Mouse (Mus musculus): ENCODE data around the gene Gm45717. TPM values are rescaled to one million over a fixed set of nuclear protein-coding genes. Genes with fewer than 3 reads are reported as not detected.

Gene Gm45717
- polyA plus RNA-seq, 1 experiment from 2014 or later, result not detected

- Histone ChIP-seq H3K4me2 (ENCODE audit: low read depth, low read length) (no peak overlapping the region), H3K27ac (ENCODE audit: low read depth) (no peak overlapping the region), H3K4me1 (ENCODE audit: insufficient read depth) (peaks cover 10% of the 10 kb centered on the region), H3K27me3 (ENCODE audit: insufficient read depth, low read length) (no peaks in the 10 kb centered on the region), H3K9ac (replicated peaks) (no peak overlapping the region), H3K36me3 (replicated peaks; ENCODE audit: insufficient read depth, low read length) (no peaks in the 10 kb centered on the region), H3K4me3 (ENCODE audit: low read depth, low read length) (no peak overlapping the region), H3K9me3 (ENCODE audit: low read length) (no peaks in the 10 kb centered on the region)
- no peak for TF ChIP-seq EP300 (IDR thresholded peaks at IDR 0.05; ENCODE audit: low read depth)
- no peak for TF ChIP-seq CTCF (IDR thresholded peaks at IDR 0.05; ENCODE audit: low read depth)
- 63% methylated on average over 5 of the region's 5 CpGs for WGBS (ENCODE audit: insufficient replicate concordance)
- ATAC-seq (no peak), DNase-seq (no peak)
These were observed 4.3 kb upstream of the Gm45717 start for GRCm38 (mm10) chr7:140960026-140960425.

- H3K4me3 ChIP-seq (ENCODE audit: low read depth, low read length), result no peak overlapping the region
- ATAC-seq (no peak), DNase-seq (peak; percentile 62)
- no peak overlapping the region for H3K9ac ChIP-seq (replicated peaks)
- H3K27ac ChIP-seq (ENCODE audit: low read depth), result no peak overlapping the region
- no peaks in the 10 kb centered on the region for H3K36me3 ChIP-seq (replicated peaks; ENCODE audit: insufficient read depth, low read length)
- peaks cover 13% of the 10 kb centered on the region for H3K4me1 ChIP-seq (ENCODE audit: insufficient read depth)
- TF ChIP-seq EP300 (IDR thresholded peaks at IDR 0.05; ENCODE audit: low read depth) (no peak), CTCF (IDR thresholded peaks at IDR 0.05; ENCODE audit: low read depth) (peak; percentile 69)
- no peak overlapping the region for H3K4me2 ChIP-seq (ENCODE audit: low read depth, low read length)
- 13% methylated on average over 9 of the region's 9 CpGs for WGBS (ENCODE audit: insufficient replicate concordance)
- H3K27me3 ChIP-seq (ENCODE audit: insufficient read depth, low read length), result no peaks in the 10 kb centered on the region
- no peaks in the 10 kb centered on the region for H3K9me3 ChIP-seq (ENCODE audit: low read length)
These were observed 3.6 kb upstream of the Gm45717 start for GRCm38 (mm10) chr7:140959181-140959901.

GRCm38 (mm10) chr7:140956556-140956869 is 776 bp upstream of the Gm45717 start:
- Histone ChIP-seq H3K9ac (replicated peaks) (0 out of 2 replicates have a peak overlapping the region, but pooled peaks have one; percentile 8), H3K27ac (ENCODE audit: low read depth) (peak overlapping the region; percentile 86), H3K9me3 (ENCODE audit: low read length) (no peaks in the 10 kb centered on the region), H3K4me3 (ENCODE audit: low read depth, low read length) (peak overlapping the region; percentile 66; the same call in 1 of the 2 replicates), H3K4me2 (ENCODE audit: low read depth, low read length) (peak overlapping the region; percentile 80), H3K36me3 (replicated peaks; ENCODE audit: insufficient read depth, low read length) (0 out of 2 replicates have a peak, but pooled peaks cover 4% of the 10 kb centered on the region), H3K27me3 (ENCODE audit: insufficient read depth, low read length) (no peaks in the 10 kb centered on the region), H3K4me1 (ENCODE audit: insufficient read depth) (peaks cover 27% of the 10 kb centered on the region)
- DNase-seq (peak; percentile 57), ATAC-seq (no peak; the same call in 1 of the 2 replicates)
- 37% methylated on average over 6 of the region's 6 CpGs for WGBS (ENCODE audit: insufficient replicate concordance)
- TF ChIP-seq EP300 (IDR thresholded peaks at IDR 0.05; ENCODE audit: low read depth), result peak; percentile 72
- TF ChIP-seq CTCF (IDR thresholded peaks at IDR 0.05; ENCODE audit: low read depth), result no peak

GRCm38 (mm10) chr7:140955342-140955741 is 395 bp downstream of the Gm45717 start:
- DNase-seq (peak; percentile 49), ATAC-seq (peak; percentile 29)
- peak overlapping the region; percentile 66 for H3K4me3 ChIP-seq (ENCODE audit: low read depth, low read length)
- no peaks in the 10 kb centered on the region for H3K27me3 ChIP-seq (ENCODE audit: insufficient read depth, low read length)
- peak overlapping the region; percentile 80 for H3K4me2 ChIP-seq (ENCODE audit: low read depth, low read length)
- TF ChIP-seq EP300 (IDR thresholded peaks at IDR 0.05; ENCODE audit: low read depth) (no peak), CTCF (IDR thresholded peaks at IDR 0.05; ENCODE audit: low read depth) (no peak)
- no peaks in the 10 kb centered on the region for H3K9me3 ChIP-seq (ENCODE audit: low read length)
- WGBS (ENCODE audit: insufficient replicate concordance), result 0% methylated on average over 17 of the region's 17 CpGs
- peak overlapping the region; percentile 72 for H3K9ac ChIP-seq (replicated peaks)
- H3K27ac ChIP-seq (ENCODE audit: low read depth), result peak overlapping the region; percentile 86
- H3K4me1 ChIP-seq (ENCODE audit: insufficient read depth), result peaks cover 34% of the 10 kb centered on the region
- H3K36me3 ChIP-seq (replicated peaks; ENCODE audit: insufficient read depth, low read length), result peaks cover 4% of the 10 kb centered on the region

DNA sequence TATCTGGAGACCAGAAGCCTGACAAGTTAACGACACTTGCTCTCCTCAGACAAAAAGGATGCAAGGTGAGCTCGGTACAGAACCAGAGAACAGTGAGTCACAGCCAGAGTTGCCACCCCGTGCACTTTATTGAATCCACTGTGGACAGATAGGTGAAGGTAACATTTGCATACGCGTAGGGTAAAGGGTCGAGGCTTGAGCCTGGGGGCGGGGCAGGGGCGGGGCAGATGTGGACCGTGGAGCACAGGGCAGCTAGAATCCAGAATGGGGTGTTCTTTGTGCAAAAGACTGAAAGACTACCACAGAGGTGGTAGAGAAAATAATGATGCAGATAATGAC is 1.0 kb downstream of the Gm45717 start:
- WGBS (ENCODE audit: insufficient replicate concordance), result 3% methylated on average over 9 of the region's 9 CpGs
- H3K4me2 ChIP-seq (ENCODE audit: low read depth, low read length), result peak overlapping the region; percentile 80
- peaks cover 34% of the 10 kb centered on the region for H3K4me1 ChIP-seq (ENCODE audit: insufficient read depth)
- H3K27ac ChIP-seq (ENCODE audit: low read depth), result peak overlapping the region; percentile 86
- peak; percentile 83 for DNase-seq
- no peaks in the 10 kb centered on the region for H3K9me3 ChIP-seq (ENCODE audit: low read length)
- TF ChIP-seq EP300 (IDR thresholded peaks at IDR 0.05; ENCODE audit: low read depth), result 0 out of 2 replicates have a peak, but pooled peaks have one; percentile 29
- no peak for TF ChIP-seq CTCF (IDR thresholded peaks at IDR 0.05; ENCODE audit: low read depth)
- ATAC-seq, result peak; percentile 59
- peaks cover 9% of the 10 kb centered on the region for H3K36me3 ChIP-seq (replicated peaks; ENCODE audit: insufficient read depth, low read length)
- H3K9ac ChIP-seq (replicated peaks), result peak overlapping the region; percentile 72
- H3K27me3 ChIP-seq (ENCODE audit: insufficient read depth, low read length), result no peaks in the 10 kb centered on the region
- H3K4me3 ChIP-seq (ENCODE audit: low read depth, low read length), result peak overlapping the region; percentile 66

DNA sequence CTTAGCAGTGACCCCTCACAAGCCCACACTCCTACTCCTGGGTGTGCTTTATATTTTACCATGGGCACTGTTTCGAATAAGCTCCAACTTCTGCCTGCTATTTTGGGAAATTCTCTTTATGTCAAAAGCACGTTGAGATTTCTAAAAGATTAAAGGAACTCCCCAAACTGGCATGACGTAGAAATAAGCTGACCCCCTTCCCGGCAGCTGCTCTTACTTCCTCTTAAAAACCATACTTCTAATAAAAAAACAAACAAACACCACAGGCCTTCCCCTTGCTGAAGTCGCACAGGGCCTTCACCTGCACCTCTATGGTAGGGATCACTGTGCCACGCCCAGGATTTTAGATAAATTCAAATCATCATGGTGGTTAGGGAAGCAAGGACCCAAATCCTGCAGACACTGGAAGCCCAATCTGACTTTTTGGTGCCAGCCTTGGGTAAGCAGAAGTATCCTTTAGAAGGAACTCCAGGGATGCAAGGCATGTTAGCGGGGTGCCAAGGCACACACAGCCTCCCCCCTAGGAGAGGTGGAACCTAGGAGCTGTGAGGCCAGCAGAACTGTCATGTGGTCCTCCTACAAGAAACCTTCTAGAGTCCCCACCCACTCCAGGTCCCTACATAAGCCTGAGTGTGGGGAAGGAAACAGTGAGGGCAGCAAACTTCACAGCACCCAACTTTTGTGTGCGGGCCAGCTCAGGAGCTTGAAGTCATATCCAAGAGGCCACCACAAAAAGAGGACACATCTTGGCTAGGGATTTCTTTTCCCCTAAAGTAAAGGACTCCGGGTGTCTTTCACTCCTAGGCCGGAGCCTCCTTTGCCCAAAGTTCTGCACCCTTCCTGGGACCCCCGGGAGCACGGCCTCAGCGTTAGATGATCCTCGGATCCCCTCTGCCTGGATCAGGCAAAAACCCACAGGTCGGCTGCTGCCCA is 1.7 kb downstream of the Gm45717 start:
- Histone ChIP-seq H3K27ac (ENCODE audit: low read depth) (peak overlapping the region; percentile 86), H3K9me3 (ENCODE audit: low read length) (no peaks in the 10 kb centered on the region), H3K36me3 (replicated peaks; ENCODE audit: insufficient read depth, low read length) (peaks cover 14% of the 10 kb centered on the region), H3K9ac (replicated peaks) (peak overlapping the region; percentile 72), H3K4me2 (ENCODE audit: low read depth, low read length) (peak overlapping the region; percentile 80), H3K27me3 (ENCODE audit: insufficient read depth, low read length) (no peaks in the 10 kb centered on the region), H3K4me3 (ENCODE audit: low read depth, low read length) (peak overlapping the region; percentile 66), H3K4me1 (ENCODE audit: insufficient read depth) (peaks cover 34% of the 10 kb centered on the region)
- ATAC-seq, result no peak
- TF ChIP-seq EP300 (IDR thresholded peaks at IDR 0.05; ENCODE audit: low read depth), result peak; percentile 33; the same call in 1 of the 2 replicates
- TF ChIP-seq CTCF (IDR thresholded peaks at IDR 0.05; ENCODE audit: low read depth), result no peak
- 31% methylated on average over 15 of the region's 15 CpGs for WGBS (ENCODE audit: insufficient replicate concordance)
- DNase-seq, result no peak

Measured in liver, postnatal 0 days (tissue).